Mouse (Mus musculus) limb, embryonic 14.5 days (tissue): ENCODE measurements at regions not wholly inside any gene's neighbourhood (a gene's known extent, or its start where the extent isn't known, plus 50 kb on each side); places are given as distances from the start of the nearest gene placed in this dataset.
"Not testable (repeated sequence)": the region's sequence is repeated elsewhere in the genome, so short reads cannot be mapped to it uniquely, and the experiment has no call there.

Experiments used
- ATAC-seq: fragments of 200-750 bp; cut with Nextera tagmentation; 2 replicates; pipeline ENCODE4 v1.8.0; 2017; ENCODE audit warnings: low read depth, moderate number of reproducible peaks, moderate TSS enrichment; ENCODE audit not compliant: low FRiP score
- DNase-seq: peaks from one replicate; pipeline ENCODE4 v3.0.0-alpha.2; 2015; ENCODE audit warnings: low spot score
- H3K27ac ChIP-seq: fragments of 300-500 bp; sonication (generic); replicated peaks from 2 replicates; pipeline ENCODE4 v1.5.1; 2014; ENCODE audit warnings: low read depth, mild to moderate bottlenecking, low read length, moderate library complexity, mixed read lengths
- H3K27me3 ChIP-seq: fragments of 300-500 bp; sonication (generic); 2 replicates; pipeline ENCODE4 v1.6.1; 2014; ENCODE audit warnings: low read length, mixed read lengths; ENCODE audit not compliant: control insufficient read depth, insufficient read depth
- H3K36me3 ChIP-seq: fragments of 300-500 bp; sonication (generic); 2 replicates; pipeline ENCODE4 v1.6.1; 2014; ENCODE audit warnings: mild to moderate bottlenecking, low read length, moderate library complexity, mixed read lengths; ENCODE audit not compliant: control insufficient read depth, insufficient read depth
- H3K4me1 ChIP-seq: fragments of 300-500 bp; sonication (generic); 2 replicates; pipeline ENCODE4 v1.6.1; 2014; ENCODE audit warnings: antibody characterized with exemption, low read length, mixed read lengths; ENCODE audit not compliant: control insufficient read depth, insufficient read depth
- H3K4me2 ChIP-seq: fragments of 300-500 bp; sonication (generic); replicated peaks from 2 replicates; pipeline ENCODE4 v1.6.1; 2014; ENCODE audit warnings: low read depth, mild to moderate bottlenecking, low read length, moderate library complexity; ENCODE audit not compliant: severe bottlenecking
- H3K4me3 ChIP-seq: fragments of 300-500 bp; sonication (generic); replicated peaks from 2 replicates; pipeline ENCODE4 v1.5.1; 2014; ENCODE audit warnings: low read length
- H3K9ac ChIP-seq: fragments of 300-500 bp; sonication (generic); 2 replicates; pipeline ENCODE4 v1.6.1; 2014; ENCODE audit warnings: mild to moderate bottlenecking, low read depth, low read length, moderate library complexity; ENCODE audit not compliant: severe bottlenecking
- H3K9me3 ChIP-seq: fragments of 300-500 bp; sonication (generic); 2 replicates; pipeline ENCODE4 v1.6.1; 2016; ENCODE audit warnings: low read length; ENCODE audit not compliant: control insufficient read depth
- POLR2A ChIP-seq: fragments of 200-500 bp; IDR thresholded peaks from 2 replicates; pipeline ENCODE4 v1.8.0; 2012; ENCODE audit warnings: inconsistent platforms, mild to moderate bottlenecking, moderate library complexity, borderline replicate concordance; ENCODE audit not compliant: insufficient read depth, insufficient read length; ENCODE audit errors: extremely low read depth
- WGBS: fragments of 180-500 bp; shearing (Covaris S2); extraction: QIAGEN DNeasy Blood & Tissue Kit; methylation state at CpG from one replicate; pipeline ENCODE4 v1.1.7; 2014; 5-methylcytosine and 5-hydroxymethylcytosine counted together

DNA sequence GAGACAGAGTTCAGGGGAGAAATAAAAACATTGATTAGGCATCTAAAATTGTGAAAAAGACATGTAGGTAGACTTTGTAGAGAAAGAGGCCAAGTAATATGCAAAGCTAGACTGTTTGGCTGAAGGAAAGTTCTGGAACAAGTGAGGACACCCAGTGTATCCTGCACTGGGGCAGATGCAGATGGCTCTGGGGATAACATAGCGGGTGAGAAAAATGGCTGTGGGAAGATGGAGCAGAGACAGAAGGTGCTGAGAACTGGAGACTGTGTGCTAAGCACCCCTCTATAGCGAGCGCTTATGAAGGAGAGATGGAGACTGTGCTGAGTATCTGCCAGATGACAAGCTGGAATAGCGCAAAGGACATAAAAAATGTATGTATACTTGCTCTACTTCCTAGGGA, 226.9 kb downstream of the Scg2 start:
- H3K36me3 ChIP-seq = no peaks in the 10 kb centered on the region
- DNase-seq (no peak), ATAC-seq (no peak)
- H3K9me3 ChIP-seq = no peaks in the 10 kb centered on the region
- no peak overlapping the region for H3K27ac ChIP-seq
- H3K4me1 ChIP-seq = no peaks in the 10 kb centered on the region
- H3K4me3 ChIP-seq = no peak overlapping the region
- TF ChIP-seq POLR2A = no peak
- WGBS = 96% methylated on average over 4 of the region's 4 CpGs
- no peak overlapping the region for H3K9ac ChIP-seq
- no peaks in the 10 kb centered on the region for H3K27me3 ChIP-seq
- no peak overlapping the region for H3K4me2 ChIP-seq

DNA sequence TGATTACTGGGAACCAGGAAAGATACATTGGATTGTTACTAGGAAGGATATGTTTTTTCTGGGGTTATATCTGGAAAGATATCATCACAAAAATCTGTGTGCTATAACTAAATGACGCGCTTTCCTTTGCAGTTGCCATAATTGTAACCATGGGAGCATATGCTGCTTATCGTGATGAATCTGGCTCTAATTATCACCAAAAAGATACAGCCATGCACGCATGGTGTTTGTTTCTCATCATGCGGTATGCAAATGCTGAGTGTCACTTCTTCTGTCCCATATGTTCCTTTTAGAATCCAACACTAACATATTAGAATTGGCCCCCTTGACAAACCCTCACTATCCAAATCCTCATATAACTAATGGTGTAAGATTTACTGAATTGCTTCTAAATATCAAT, 227.4 kb downstream of the Scg2 start:
- Histone ChIP-seq H3K36me3 (no peaks in the 10 kb centered on the region), H3K4me3 (no peak overlapping the region), H3K4me2 (no peak overlapping the region), H3K4me1 (no peaks in the 10 kb centered on the region), H3K27ac (no peak overlapping the region), H3K9me3 (no peaks in the 10 kb centered on the region), H3K27me3 (no peaks in the 10 kb centered on the region), H3K9ac (no peak overlapping the region)
- TF ChIP-seq POLR2A = no peak
- ATAC-seq (no peak), DNase-seq (no peak)
- WGBS = 84% methylated on average over 5 of the region's 5 CpGs

- not testable (repeated sequence) for ATAC-seq, H3K36me3 ChIP-seq, H3K27ac ChIP-seq, H3K4me3 ChIP-seq, DNase-seq, H3K9me3 ChIP-seq, H3K9ac ChIP-seq, H3K4me1 ChIP-seq, H3K4me2 ChIP-seq, H3K27me3 ChIP-seq
- 89% methylated on average over 1 of the region's 1 CpGs for WGBS
Measured at GRCm38 (mm10) chr1:79211981-79212380, 227.9 kb downstream of the Scg2 start.

DNA sequence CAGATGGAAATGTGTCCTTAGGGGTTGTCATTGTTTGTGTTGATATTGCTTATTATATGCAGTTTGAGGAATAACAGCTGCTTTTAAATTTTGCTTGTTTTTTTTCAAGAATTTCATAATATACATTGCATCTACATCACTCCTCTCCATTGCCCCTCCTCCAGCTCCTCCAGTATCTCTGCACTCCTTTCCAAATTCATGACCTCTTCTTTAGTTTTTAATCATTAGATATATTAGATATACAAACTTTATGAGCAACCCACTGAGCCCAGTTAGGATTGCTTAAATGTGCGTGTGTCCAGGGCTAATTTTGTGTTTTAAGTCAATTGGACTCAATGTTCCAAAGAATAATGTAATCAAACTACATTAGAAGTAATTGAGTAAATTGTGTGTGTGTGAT, 232.7 kb downstream of the Scg2 start:
- H3K9ac ChIP-seq = no peak overlapping the region
- 88% methylated on average over 1 of the region's 1 CpGs for WGBS
- ATAC-seq = no peak
- H3K4me3 ChIP-seq = no peak overlapping the region
- H3K27me3 ChIP-seq = no peaks in the 10 kb centered on the region
- no peak for DNase-seq
- H3K9me3 ChIP-seq = no peaks in the 10 kb centered on the region
- H3K4me1 ChIP-seq = no peaks in the 10 kb centered on the region
- no peak overlapping the region for H3K27ac ChIP-seq
- no peak for TF ChIP-seq POLR2A
- H3K4me2 ChIP-seq = no peak overlapping the region
- H3K36me3 ChIP-seq = no peaks in the 10 kb centered on the region

DNA sequence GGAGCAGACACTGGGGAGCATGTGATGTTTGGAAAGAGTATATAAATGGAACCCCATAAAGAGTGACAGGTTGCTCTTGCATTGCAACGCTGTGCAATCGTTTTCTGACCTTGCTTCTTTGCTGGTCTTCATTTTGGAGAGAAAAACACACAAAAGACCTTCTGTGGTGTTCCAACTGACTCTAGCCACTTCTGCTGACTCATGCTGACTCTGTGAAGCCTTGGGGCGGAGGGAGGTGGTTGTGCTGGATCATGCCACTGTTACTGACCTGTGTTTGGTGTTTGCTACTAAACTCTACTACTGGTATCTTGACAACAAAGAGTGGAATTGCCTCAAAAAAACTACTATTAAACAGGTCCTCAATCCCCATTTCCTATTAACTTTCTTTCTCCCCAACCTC, 242.2 kb downstream of the Scg2 start:
- ATAC-seq = no peak
- H3K4me2 ChIP-seq = no peak overlapping the region
- no peaks in the 10 kb centered on the region for H3K9me3 ChIP-seq
- H3K27ac ChIP-seq = no peak overlapping the region
- 84% methylated on average over 3 of the region's 3 CpGs for WGBS
- no peak for TF ChIP-seq POLR2A
- H3K36me3 ChIP-seq = no peaks in the 10 kb centered on the region
- DNase-seq = no peak
- H3K27me3 ChIP-seq = no peaks in the 10 kb centered on the region
- no peak overlapping the region for H3K4me3 ChIP-seq
- H3K9ac ChIP-seq = no peak overlapping the region
- H3K4me1 ChIP-seq = no peaks in the 10 kb centered on the region

DNA sequence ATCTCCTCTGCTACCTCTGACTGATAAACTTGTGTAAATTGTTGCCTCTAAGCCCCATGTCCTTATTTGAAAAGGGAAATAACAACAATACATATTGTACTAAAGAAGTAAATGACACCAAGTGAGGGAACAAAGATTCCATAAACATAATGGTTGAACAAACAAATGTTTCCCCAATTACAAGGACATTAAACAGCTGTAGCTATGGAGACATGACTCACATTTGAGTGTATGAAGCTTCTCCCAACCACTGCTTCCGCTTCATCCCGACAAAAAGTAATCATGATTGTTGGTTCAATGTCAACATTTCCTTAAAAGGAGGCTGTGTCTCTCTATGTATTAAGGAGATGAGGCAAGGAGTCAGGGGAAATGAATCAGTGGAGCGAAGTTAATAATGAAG, 248.9 kb downstream of the Scg2 start:
- WGBS = 93% methylated on average over 3 of the region's 3 CpGs

More for the DNA sequence above, 248.9 kb downstream of the Scg2 start:
- Histone ChIP-seq H3K9ac (no peak overlapping the region), H3K4me2 (no peak overlapping the region), H3K4me3 (no peak overlapping the region), H3K4me1 (no peaks in the 10 kb centered on the region), H3K9me3 (no peaks in the 10 kb centered on the region), H3K27ac (no peak overlapping the region), H3K27me3 (no peaks in the 10 kb centered on the region), H3K36me3 (no peaks in the 10 kb centered on the region)
- no peak for ATAC-seq
- no peak for DNase-seq
- TF ChIP-seq POLR2A = no peak
